Mouse (Mus musculus) heart, embryonic 12.5 days (tissue): ENCODE results near the gene Chst8. TPM values are rescaled to one million over a fixed set of nuclear protein-coding genes. Genes with fewer than 3 reads are reported as not detected.

Experiments
- ATAC-seq: fragments of 200-750 bp; cut with Nextera tagmentation; 2 replicates; pipeline ENCODE4 v1.8.0; 2017; ENCODE audit warnings: moderate TSS enrichment, moderate library complexity; ENCODE audit not compliant: insufficient number of reproducible peaks, low FRiP score
- H3K27ac ChIP-seq: fragments of 300-500 bp; sonication (generic); 2 replicates; pipeline ENCODE4 v1.5.1; 2016; ENCODE audit warnings: mild to moderate bottlenecking, moderate library complexity; ENCODE audit not compliant: poor library complexity, severe bottlenecking
- H3K27me3 ChIP-seq: fragments of 300-500 bp; sonication (generic); replicated peaks from 2 replicates; pipeline ENCODE4 v1.6.1; 2016; ENCODE audit warnings: mild to moderate bottlenecking, moderate library complexity
- H3K36me3 ChIP-seq: fragments of 300-500 bp; sonication (generic); 2 replicates; pipeline ENCODE4 v1.6.1; 2016; ENCODE audit warnings: mild to moderate bottlenecking, moderate library complexity
- H3K4me1 ChIP-seq: fragments of 300-500 bp; sonication (generic); replicated peaks from 2 replicates; pipeline ENCODE4 v1.6.1; 2016; ENCODE audit warnings: mild to moderate bottlenecking
- H3K4me2 ChIP-seq: fragments of 300-500 bp; sonication (generic); 2 replicates; pipeline ENCODE4 v1.6.1; 2016; ENCODE audit warnings: mild to moderate bottlenecking, moderate library complexity
- H3K4me3 ChIP-seq: fragments of 300-500 bp; sonication (generic); 2 replicates; pipeline ENCODE4 v1.5.1; 2016; ENCODE audit warnings: mild to moderate bottlenecking
- H3K9ac ChIP-seq: fragments of 300-500 bp; sonication (generic); 2 replicates; pipeline ENCODE4 v1.6.1; 2016; ENCODE audit warnings: mild to moderate bottlenecking, moderate library complexity
- H3K9me3 ChIP-seq: fragments of 300-500 bp; sonication (generic); replicated peaks from 2 replicates; pipeline ENCODE4 v1.6.1; 2016; ENCODE audit warnings: mild to moderate bottlenecking, moderate library complexity
- WGBS: fragments of 180-500 bp; shearing (Covaris S2); methylation state at CpG from one replicate; pipeline ENCODE4 v1.1.7; 2016; 5-methylcytosine and 5-hydroxymethylcytosine counted together
- polyA plus RNA-seq: library from polyadenylated mRNA; unstranded; fragments of >200 nt; fragmentation: Nextera tagmentation; extraction: Ambion mirVana; gene quantifications from 2 replicates; pipeline ENCODE4 v1.2.1, GENCODE M21; 2016

Gene Chst8
- polyA plus RNA-seq, 1 experiment from 2014 or later = 1.4 TPM

GRCm38 (mm10) chr7:34714848-34715460 lies 97.6 kb downstream of the Chst8 start:
- 54% methylated on average over 11 of the region's 11 CpGs for WGBS
- no peak for ATAC-seq

GRCm38 (mm10) chr7:34709111-34709510 lies 103.4 kb downstream of the Chst8 start:
- Histone ChIP-seq H3K27me3 (no peaks in the 10 kb centered on the region), H3K27ac (no peak overlapping the region), H3K9ac (no peak overlapping the region), H3K36me3 (no peaks in the 10 kb centered on the region), H3K9me3 (peaks cover 9% of the 10 kb centered on the region; the same call in 1 of the 2 replicates), H3K4me3 (no peak overlapping the region), H3K4me2 (no peak overlapping the region), H3K4me1 (no peaks in the 10 kb centered on the region)
- WGBS = 76% methylated on average over 4 of the region's 4 CpGs
- ATAC-seq = no peak

More at GRCm38 (mm10) chr7:34714848-34715460, 97.6 kb downstream of the Chst8 start:
- H3K9ac ChIP-seq = no peak overlapping the region
- H3K4me2 ChIP-seq = no peak overlapping the region
- no peak overlapping the region for H3K4me3 ChIP-seq
- H3K36me3 ChIP-seq = no peaks in the 10 kb centered on the region
- H3K27me3 ChIP-seq = peaks cover 18% of the 10 kb centered on the region
- H3K27ac ChIP-seq = no peak overlapping the region
- no peaks in the 10 kb centered on the region for H3K9me3 ChIP-seq
- peaks cover 8% of the 10 kb centered on the region; the same call in 1 of the 2 replicates for H3K4me1 ChIP-seq

GRCm38 (mm10) chr7:34704401-34704800 lies 108.1 kb downstream of the Chst8 start:
- Histone ChIP-seq H3K9ac (no peak overlapping the region), H3K9me3 (peaks cover 9% of the 10 kb centered on the region; the same call in 1 of the 2 replicates), H3K27ac (no peak overlapping the region), H3K4me3 (no peak overlapping the region), H3K27me3 (no peaks in the 10 kb centered on the region; the same call in 1 of the 2 replicates), H3K4me1 (no peaks in the 10 kb centered on the region), H3K36me3 (no peaks in the 10 kb centered on the region), H3K4me2 (no peak overlapping the region)
- ATAC-seq = no peak
- 59% methylated on average over 4 of the region's 4 CpGs for WGBS

GRCm38 (mm10) chr7:34703437-34703836 lies 109.1 kb downstream of the Chst8 start:
- H3K27me3 ChIP-seq = no peaks in the 10 kb centered on the region; the same call in 1 of the 2 replicates
- H3K4me3 ChIP-seq = no peak overlapping the region
- no peak overlapping the region for H3K9ac ChIP-seq
- H3K27ac ChIP-seq = no peak overlapping the region
- ATAC-seq = no peak
- no peak overlapping the region for H3K4me2 ChIP-seq
- H3K9me3 ChIP-seq = peaks cover 9% of the 10 kb centered on the region; the same call in 1 of the 2 replicates
- no peaks in the 10 kb centered on the region for H3K4me1 ChIP-seq
- 48% methylated on average over 4 of the region's 4 CpGs for WGBS
- H3K36me3 ChIP-seq = no peaks in the 10 kb centered on the region

- Histone ChIP-seq H3K4me1 (no peaks in the 10 kb centered on the region), H3K9me3 (peaks cover 9% of the 10 kb centered on the region; the same call in 1 of the 2 replicates), H3K36me3 (no peaks in the 10 kb centered on the region), H3K4me3 (no peak overlapping the region), H3K4me2 (no peak overlapping the region), H3K27ac (no peak overlapping the region), H3K9ac (no peak overlapping the region), H3K27me3 (no peaks in the 10 kb centered on the region; the same call in 1 of the 2 replicates)
- 13% methylated on average over 11 of the region's 11 CpGs for WGBS
- no peak for ATAC-seq
Observed at GRCm38 (mm10) chr7:34702718-34703351, 109.7 kb downstream of the Chst8 start.

GRCm38 (mm10) chr7:34699888-34700287 lies 112.6 kb downstream of the Chst8 start:
- H3K4me3 ChIP-seq = no peak overlapping the region
- H3K4me1 ChIP-seq = no peaks in the 10 kb centered on the region
- no peak overlapping the region for H3K27ac ChIP-seq
- H3K9ac ChIP-seq = no peak overlapping the region
- no peak overlapping the region for H3K4me2 ChIP-seq
- peaks cover 7% of the 10 kb centered on the region for H3K27me3 ChIP-seq
- no peak for ATAC-seq
- no peaks in the 10 kb centered on the region for H3K9me3 ChIP-seq
- H3K36me3 ChIP-seq = no peaks in the 10 kb centered on the region
- WGBS = 61% methylated on average over 3 of the region's 3 CpGs

- no peaks in the 10 kb centered on the region for H3K36me3 ChIP-seq
- no peak overlapping the region for H3K27ac ChIP-seq
- no peaks in the 10 kb centered on the region for H3K9me3 ChIP-seq
- H3K27me3 ChIP-seq = peaks cover 8% of the 10 kb centered on the region
- H3K4me3 ChIP-seq = no peak overlapping the region
- no peak overlapping the region for H3K4me2 ChIP-seq
- H3K4me1 ChIP-seq = no peaks in the 10 kb centered on the region
- no peak overlapping the region for H3K9ac ChIP-seq
- WGBS = 86% methylated on average over 9 of the region's 9 CpGs
- ATAC-seq = no peak
Observed at GRCm38 (mm10) chr7:34698221-34698620, 114.3 kb downstream of the Chst8 start.

- Histone ChIP-seq H3K27ac (no peak overlapping the region), H3K4me3 (no peak overlapping the region), H3K4me2 (no peak overlapping the region), H3K4me1 (peaks cover 2% of the 10 kb centered on the region; the same call in 1 of the 2 replicates), H3K27me3 (peaks cover 19% of the 10 kb centered on the region), H3K9ac (no peak overlapping the region), H3K36me3 (no peaks in the 10 kb centered on the region), H3K9me3 (no peaks in the 10 kb centered on the region)
- ATAC-seq = no peak
- 81% methylated on average over 9 of the region's 9 CpGs for WGBS
Observed at GRCm38 (mm10) chr7:34696086-34696485, 116.4 kb downstream of the Chst8 start.

- ATAC-seq = no peak
- Histone ChIP-seq H3K27ac (no peak overlapping the region), H3K36me3 (no peaks in the 10 kb centered on the region), H3K9me3 (no peaks in the 10 kb centered on the region), H3K27me3 (peaks cover 19% of the 10 kb centered on the region), H3K9ac (no peak overlapping the region), H3K4me3 (no peak overlapping the region), H3K4me1 (peaks cover 10% of the 10 kb centered on the region; the same call in 1 of the 2 replicates), H3K4me2 (no peak overlapping the region)
- WGBS = 51% methylated on average over 9 of the region's 9 CpGs
Observed at GRCm38 (mm10) chr7:34694898-34695297, 117.6 kb downstream of the Chst8 start.

GRCm38 (mm10) chr7:34693916-34694315 lies 118.6 kb downstream of the Chst8 start:
- ATAC-seq = no peak
- no peak overlapping the region for H3K9ac ChIP-seq
- WGBS = 85% methylated on average over 13 of the region's 13 CpGs
- H3K4me3 ChIP-seq = no peak overlapping the region
- peaks cover 19% of the 10 kb centered on the region for H3K27me3 ChIP-seq
- no peaks in the 10 kb centered on the region for H3K9me3 ChIP-seq
- H3K4me2 ChIP-seq = no peak overlapping the region
- H3K36me3 ChIP-seq = no peaks in the 10 kb centered on the region
- no peak overlapping the region for H3K27ac ChIP-seq
- peaks cover 17% of the 10 kb centered on the region for H3K4me1 ChIP-seq

GRCm38 (mm10) chr7:34693072-34693471 lies 119.4 kb downstream of the Chst8 start:
- Histone ChIP-seq H3K4me1 (peaks cover 19% of the 10 kb centered on the region), H3K9me3 (no peaks in the 10 kb centered on the region), H3K4me2 (no peak overlapping the region), H3K27me3 (peaks cover 23% of the 10 kb centered on the region), H3K36me3 (no peaks in the 10 kb centered on the region), H3K27ac (no peak overlapping the region), H3K4me3 (no peak overlapping the region), H3K9ac (no peak overlapping the region)
- WGBS = 73% methylated on average over 4 of the region's 4 CpGs
- no peak for ATAC-seq
